Mouse (Mus musculus): ENCODE measurements at regions not wholly inside any gene's neighbourhood (a gene's known extent, or its start where the extent isn't known, plus 50 kb on each side); places are given as distances from the start of the nearest gene placed in this dataset.

DNA sequence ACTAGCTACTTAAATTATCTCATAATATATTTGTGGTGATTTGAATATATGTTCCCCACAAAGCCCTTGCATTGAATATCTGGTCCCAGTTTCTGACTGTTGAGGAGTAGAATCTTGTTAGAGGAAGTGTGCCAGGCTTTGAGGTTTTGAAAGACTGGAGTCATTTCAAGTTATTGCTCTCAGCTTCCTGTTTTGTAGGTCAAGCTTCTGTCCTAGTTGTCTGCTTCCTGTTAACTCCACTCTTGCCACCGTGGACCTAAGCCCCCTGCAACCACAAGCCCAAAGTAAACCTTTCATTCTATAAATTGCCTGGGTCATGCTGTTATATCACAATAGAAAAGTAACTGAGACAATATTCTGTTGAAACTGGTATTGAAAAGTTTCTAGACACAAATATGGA lies 1232.3 kb upstream of the Lrrc6 start:
- TF ChIP-seq CTCF (conservative IDR thresholded peaks at IDR 0.05; ENCODE audit: insufficient read depth, insufficient read length, low read depth, low read length), result no peak
- no peak for TF ChIP-seq POLR2A (IDR thresholded peaks at IDR 0.05; ENCODE audit: low read depth, low read length)
